ENCODE assay signal across 14 mouse cellular contexts in genomic region chr13:57944434-57944833, GRCm38 (mm10). TPM values are rescaled to one million over a fixed set of nuclear protein-coding genes. Genes with fewer than 3 reads are reported as not detected.
DNase-seq lines count a peak whose midpoint lies in the region; TF ChIP-seq lines count a peak whose summit lies in the region.
"Had no signal": no experiment of that assay in that cellular context is flagged by ENCODE, and none has a peak within 500 bp of the region (broad histone marks: within the 10 kb centered on the region; RNA-seq: fewer than 3 reads in every experiment).

No protein-coding gene starts in this region.

- no peak for TF ChIP-seq CTCF in brain, embryonic 14.5 days (IDR thresholded peaks at IDR 0.05; ENCODE audit: borderline replicate concordance, extremely low read depth, insufficient read depth, insufficient read length)

- peak; percentile 5 for DNase-seq in adrenal gland, postnatal 14 days
- DNase-seq in adrenal gland, adult 2 months = no peak
- peak; percentile 5 to 9 for DNase-seq in heart, adult 18-20 months
- DNase-seq in heart, postnatal 25 days (ENCODE audit: low spot score) = no peak
- DNase-seq in heart, postnatal 10 days = peak; percentile 15 to 23
- no peak for DNase-seq in heart, postnatal 14 days
- DNase-seq in brain, embryonic 14.5 days (ENCODE audit: low read depth) = peak; percentile 31
- no peak for DNase-seq in adipocyte (ENCODE audit: low spot score)
- DNase-seq: adrenal gland, postnatal 25 days; B cell, adult 2 months; gastrocnemius, postnatal 14 days; kidney, adult 2 months had no signal

- intact Hi-C loops in heart, postnatal 25 days (cut with DNase I) = no loop called here
- intact Hi-C loops in heart, postnatal 10 days (cut with DNase I) = no loop called here
- intact Hi-C loops in heart, postnatal 14 days (cut with DNase I) = no loop called here

- no peak for TF ChIP-seq POLR2A in brain, embryonic 14.5 days (IDR thresholded peaks at IDR 0.05; ENCODE audit: borderline replicate concordance, extremely low read depth, insufficient read depth, insufficient read length, poor library complexity, severe bottlenecking)

RNA-seq across cellular contexts. Expression of gene Spock1, which starts 36.3 kb away (rescaled TPM):
- total RNA-seq in adrenal gland, postnatal 14 days (2021) = 13.1 and 15.0 TPM in 2 replicates
- total RNA-seq in adrenal gland, adult 2 months (2021) = 10 to 100 TPM in 1 of 2 experiments, 1 to 10 TPM in 1; 8.0 to 12.2 TPM
- 6.0 and 6.2 TPM in 2 replicates for polyA plus RNA-seq in adrenal gland, adult 2 months (2012; rRNA removed)
- under 1 TPM; 0.10 to 0.17 TPM for total RNA-seq in heart, adult 18-20 months (2021)
- under 1 TPM; 0.16 to 0.17 TPM for total RNA-seq in heart, postnatal 25 days (2021)
- under 1 TPM; 0.43 to 0.67 TPM for total RNA-seq in heart, postnatal 10 days (2021)
- total RNA-seq in heart, postnatal 14 days (2021) = under 1 TPM; 0.15 to 0.45 TPM
- 42.7 and 80.3 TPM in 2 replicates for polyA plus RNA-seq in brain, embryonic 14.5 days (2012; rRNA removed)
- polyA plus RNA-seq: CD4-positive, CD25-positive, alpha-beta regulatory T cell, adult 4 months; G1E had no signal

Comparison
In these comparisons a context has a peak if more than half of its experiments do, and no peak if none do; other contexts are left out.
1. DNase-seq: peak in adrenal gland, postnatal 14 days (single experiment), heart, adult 18-20 months (2 of 2), heart, postnatal 10 days (2 of 2) and brain, embryonic 14.5 days (single experiment); none in adrenal gland, adult 2 months (single experiment), heart, postnatal 25 days (single experiment), heart, postnatal 14 days (0 of 2) and adipocyte (single experiment).